Mouse (Mus musculus) thymus, adult 2 months (tissue): ENCODE results near the gene Mapkapk2.

Experiments
- CTCF ChIP-seq: fragments of 200-500 bp; IDR thresholded peaks from 2 replicates; pipeline ENCODE4 v1.5.1; 2012; ENCODE audit warnings: mild to moderate bottlenecking, control low read depth, low read length, moderate library complexity, borderline replicate concordance; ENCODE audit not compliant: control insufficient read depth, poor library complexity, insufficient read depth; ENCODE audit errors: extremely low read depth
- POLR2A ChIP-seq: fragments of 200-500 bp; IDR thresholded peaks from 2 replicates; pipeline ENCODE4 v1.6.1; 2012; ENCODE audit warnings: mild to moderate bottlenecking, low read length, control low read depth, moderate library complexity; ENCODE audit not compliant: control insufficient read depth, poor library complexity, insufficient read depth; ENCODE audit errors: extremely low read depth

GRCm38 (mm10) chr1:131050617-131051016 is 47.0 kb downstream of the Mapkapk2 start:
- TF ChIP-seq CTCF (no peak), POLR2A (no peak)
